In the genomic region with DNA sequence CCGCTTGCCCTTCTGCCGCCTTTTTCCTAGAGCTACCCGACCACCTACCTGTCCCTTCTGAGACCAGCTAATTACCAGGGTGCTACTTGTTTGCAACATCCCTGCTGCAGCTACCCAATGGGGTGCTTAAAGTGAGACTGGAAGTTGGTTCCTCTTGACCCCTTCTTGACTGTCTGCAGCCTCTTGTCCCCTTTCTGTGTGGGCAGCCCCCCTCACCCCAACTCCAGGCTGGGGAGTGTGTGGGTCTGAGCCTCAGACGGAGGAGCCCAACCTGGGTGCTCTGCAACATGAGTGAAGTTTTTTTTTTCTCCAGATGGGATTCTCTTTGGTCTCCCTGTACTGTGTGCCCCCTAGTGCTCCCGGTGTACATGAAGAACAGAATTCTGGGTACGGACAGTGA, we compare ENCODE assay signal across 9 mouse cellular contexts.
DNase-seq lines count a peak whose midpoint lies in the region; ATAC-seq and TF ChIP-seq lines count a peak whose summit lies in the region.
"Had no signal": no experiment of that assay in that cellular context is flagged by ENCODE, and none has a peak within 500 bp of the region (broad histone marks: within the 10 kb centered on the region; RNA-seq: fewer than 3 reads in every experiment).

No protein-coding gene starts in this region.

- H3K27me3 ChIP-seq in kidney, embryonic 14.5 days (ENCODE audit: control insufficient read depth, insufficient read depth, low read length) = peaks cover 48% of the 10 kb centered on the region
- H3K27me3 ChIP-seq in kidney, adult 2 months (replicated peaks; ENCODE audit: control insufficient read depth, insufficient read depth, low read length) = no peaks in the 10 kb centered on the region
- peaks cover 59% of the 10 kb centered on the region for H3K27me3 ChIP-seq in intestine, embryonic 14.5 days (replicated peaks; ENCODE audit: control insufficient read depth, insufficient read depth, low read length)
- no peaks in the 10 kb centered on the region for H3K27me3 ChIP-seq in neural tube, embryonic 14.5 days (ENCODE audit: control insufficient read depth, insufficient read depth, low read length)

- H3K4me2 ChIP-seq in kidney, embryonic 14.5 days (replicated peaks; ENCODE audit: low read depth, low read length) = peak overlapping the region; percentile 99
- peak overlapping the region; percentile 91 for H3K4me2 ChIP-seq in intestine, embryonic 14.5 days (ENCODE audit: low read length)
- peak overlapping the region; percentile 87 for H3K4me2 ChIP-seq in neural tube, embryonic 14.5 days (ENCODE audit: low read depth, low read length)

- H3K27ac ChIP-seq in kidney, embryonic 14.5 days (ENCODE audit: low read depth, low read length) = no peak overlapping the region
- no peak overlapping the region for H3K27ac ChIP-seq in kidney, adult 2 months (ENCODE audit: insufficient read depth, low read depth, low read length)
- H3K27ac ChIP-seq in intestine, embryonic 14.5 days (ENCODE audit: low read depth) = no peak overlapping the region
- H3K27ac ChIP-seq in neural tube, embryonic 14.5 days (ENCODE audit: low read depth, low read length) = no peak overlapping the region

- DNase-seq in kidney, adult 2 months = no peak
- DNase-seq in cerebellum, postnatal 36 days = peak; percentile 19 to 28
- DNase-seq in intestine, embryonic 14.5 days (ENCODE audit: low spot score) = peak; percentile 63
- DNase-seq in right cerebral cortex, postnatal 14 days = no peak
- DNase-seq in yolk sac, embryonic 10.5 days (ENCODE audit: low spot score) = no peak
- DNase-seq in spleen, postnatal 36 days (ENCODE audit: low spot score in 2 of 2) = no peak

- no peaks in the 10 kb centered on the region for H3K9me3 ChIP-seq in kidney, embryonic 14.5 days (ENCODE audit: control insufficient read depth, low read length)
- H3K9me3 ChIP-seq in intestine, embryonic 14.5 days (ENCODE audit: control insufficient read depth, low read length) = no peaks in the 10 kb centered on the region
- no peaks in the 10 kb centered on the region for H3K9me3 ChIP-seq in neural tube, embryonic 14.5 days (ENCODE audit: control insufficient read depth, low read length)

- H3K36me3 ChIP-seq in kidney, embryonic 14.5 days (ENCODE audit: control insufficient read depth, insufficient read depth, low read length) = no peaks in the 10 kb centered on the region
- no peaks in the 10 kb centered on the region for H3K36me3 ChIP-seq in kidney, adult 2 months (ENCODE audit: control insufficient read depth, insufficient read depth, low read length)
- no peaks in the 10 kb centered on the region for H3K36me3 ChIP-seq in intestine, embryonic 14.5 days (ENCODE audit: control insufficient read depth, insufficient read depth, low read length)
- no peaks in the 10 kb centered on the region for H3K36me3 ChIP-seq in neural tube, embryonic 14.5 days (ENCODE audit: control insufficient read depth, insufficient read depth, low read length)

- ATAC-seq in kidney, embryonic 14.5 days (ENCODE audit: low FRiP score, low TSS enrichment) = no peak; the same call in 1 of the 2 replicates
- peak; percentile 23; the same call in 1 of the 2 replicates for ATAC-seq in intestine, embryonic 14.5 days (replicated peaks; ENCODE audit: low FRiP score, low TSS enrichment, low read depth)
- ATAC-seq in neural tube, embryonic 14.5 days (ENCODE audit: low read depth) = peak; percentile 19; the same call in 1 of the 2 replicates
- ATAC-seq: Patski had no signal

- under 1% methylated on average over 6 of the region's 6 CpGs for WGBS in kidney, embryonic 14.5 days
- 8% methylated on average over 6 of the region's 6 CpGs for WGBS in kidney, adult 2 months
- 3% methylated on average over 6 of the region's 6 CpGs for WGBS in intestine, embryonic 14.5 days
- WGBS in neural tube, embryonic 14.5 days = 5% methylated on average over 6 of the region's 6 CpGs

- peak overlapping the region; percentile 70 for H3K4me3 ChIP-seq in kidney, embryonic 14.5 days (ENCODE audit: low read length)
- H3K4me3 ChIP-seq in kidney, adult 2 months (ENCODE audit: insufficient read depth, low read depth, low read length) = no peak overlapping the region
- peak overlapping the region; percentile 62 for H3K4me3 ChIP-seq in intestine, embryonic 14.5 days (ENCODE audit: low read depth, low read length)
- peak overlapping the region; percentile 78 for H3K4me3 ChIP-seq in neural tube, embryonic 14.5 days (ENCODE audit: low read depth, low read length)

- no peak overlapping the region for H3K9ac ChIP-seq in kidney, embryonic 14.5 days (ENCODE audit: low read depth, low read length)
- H3K9ac ChIP-seq in intestine, embryonic 14.5 days (ENCODE audit: low read length) = no peak overlapping the region
- peak overlapping the region; percentile 93 for H3K9ac ChIP-seq in neural tube, embryonic 14.5 days (replicated peaks; ENCODE audit: low read depth, low read length)

- H3K4me1 ChIP-seq in kidney, embryonic 14.5 days (ENCODE audit: control insufficient read depth, insufficient read depth, low read length) = 0 out of 2 replicates have a peak, but pooled peaks cover 3% of the 10 kb centered on the region
- no peaks in the 10 kb centered on the region for H3K4me1 ChIP-seq in kidney, adult 2 months (ENCODE audit: control insufficient read depth, insufficient read depth, low read length)
- peaks cover 9% of the 10 kb centered on the region; the same call in 1 of the 2 replicates for H3K4me1 ChIP-seq in intestine, embryonic 14.5 days (replicated peaks; ENCODE audit: control insufficient read depth, insufficient read depth, low read length)
- H3K4me1 ChIP-seq in neural tube, embryonic 14.5 days (ENCODE audit: control insufficient read depth, insufficient read depth, low read length) = peaks cover 13% of the 10 kb centered on the region; the same call in 1 of the 2 replicates

- no peak for TF ChIP-seq POLR2A in kidney, adult 2 months (IDR thresholded peaks at IDR 0.05; ENCODE audit: low read depth, low read length)

- no peak for TF ChIP-seq CTCF in kidney, adult 2 months (conservative IDR thresholded peaks at IDR 0.05; ENCODE audit: insufficient read depth, insufficient read length, low read depth, low read length)

Comparison
In these comparisons a context has a peak if more than half of its experiments do, and no peak if none do; other contexts are left out.
1. DNase-seq: peak in cerebellum, postnatal 36 days (2 of 2) and intestine, embryonic 14.5 days (single experiment); none in kidney, adult 2 months (single experiment), right cerebral cortex, postnatal 14 days (single experiment), yolk sac, embryonic 10.5 days (single experiment) and spleen, postnatal 36 days (0 of 2).
2. Peak in every context shown above with its lines, with median percentiles within 50 percentile points of each other: H3K4me2 ChIP-seq.